Mouse (Mus musculus) cerebellum, adult 2 months (tissue): ENCODE data around the gene Nthl1. TPM values are rescaled to one million over a fixed set of nuclear protein-coding genes. Genes with fewer than 3 reads are reported as not detected.

ENCODE experiments used
- DNase-seq, 2 experiments: peaks; one replicate each; pipeline ENCODE4 v3.0.0; 2021
- H3K27ac ChIP-seq: fragments of 200-500 bp; 2 replicates; pipeline ENCODE4 v1.5.1; 2012; ENCODE audit warnings: low read length, control low read depth, inconsistent platforms; ENCODE audit not compliant: insufficient read depth
- H3K27me3 ChIP-seq: fragments of 200-500 bp; 2 replicates; pipeline ENCODE4 v1.6.1; 2012; ENCODE audit warnings: inconsistent platforms, mild to moderate bottlenecking, low read length, moderate library complexity; ENCODE audit not compliant: control insufficient read depth, insufficient read depth
- H3K4me1 ChIP-seq: fragments of 200-500 bp; 2 replicates; pipeline ENCODE4 v1.6.1; 2011; ENCODE audit warnings: low read length; ENCODE audit not compliant: control insufficient read depth, insufficient read depth
- H3K4me3 ChIP-seq: fragments of 200-500 bp; replicated peaks from 2 replicates; pipeline ENCODE3; 2011; ENCODE audit warnings: mild to moderate bottlenecking, low read depth, low read length, control low read depth; ENCODE audit not compliant: insufficient read depth
- CTCF ChIP-seq: fragments of 200-500 bp; IDR thresholded peaks from 2 replicates; pipeline ENCODE4 v1.5.1; 2011; ENCODE audit warnings: low read depth, mild to moderate bottlenecking, control low read depth, low read length, moderate library complexity, borderline replicate concordance; ENCODE audit not compliant: insufficient read depth
- POLR2A ChIP-seq: fragments of 200-500 bp; IDR thresholded peaks from 2 replicates; pipeline ENCODE4 v1.6.1; 2011; ENCODE audit warnings: low read length, control low read depth, borderline replicate concordance; ENCODE audit not compliant: insufficient read depth
- WGBS: fragments of 180-500 bp; shearing (Covaris S2); methylation state at CpG from one replicate; pipeline ENCODE4 v1.1.7; 2018; 5-methylcytosine and 5-hydroxymethylcytosine counted together
- polyA plus RNA-seq: library from polyadenylated mRNA; depleted of rRNA; stranded (reverse); fragments of >200 nt; gene quantifications from 2 replicates; pipeline ENCODE4 v1.2.3, GENCODE M21; 2012; rRNA removed

Gene Nthl1
- 9.0 TPM in 2 replicates for polyA plus RNA-seq

DNA sequence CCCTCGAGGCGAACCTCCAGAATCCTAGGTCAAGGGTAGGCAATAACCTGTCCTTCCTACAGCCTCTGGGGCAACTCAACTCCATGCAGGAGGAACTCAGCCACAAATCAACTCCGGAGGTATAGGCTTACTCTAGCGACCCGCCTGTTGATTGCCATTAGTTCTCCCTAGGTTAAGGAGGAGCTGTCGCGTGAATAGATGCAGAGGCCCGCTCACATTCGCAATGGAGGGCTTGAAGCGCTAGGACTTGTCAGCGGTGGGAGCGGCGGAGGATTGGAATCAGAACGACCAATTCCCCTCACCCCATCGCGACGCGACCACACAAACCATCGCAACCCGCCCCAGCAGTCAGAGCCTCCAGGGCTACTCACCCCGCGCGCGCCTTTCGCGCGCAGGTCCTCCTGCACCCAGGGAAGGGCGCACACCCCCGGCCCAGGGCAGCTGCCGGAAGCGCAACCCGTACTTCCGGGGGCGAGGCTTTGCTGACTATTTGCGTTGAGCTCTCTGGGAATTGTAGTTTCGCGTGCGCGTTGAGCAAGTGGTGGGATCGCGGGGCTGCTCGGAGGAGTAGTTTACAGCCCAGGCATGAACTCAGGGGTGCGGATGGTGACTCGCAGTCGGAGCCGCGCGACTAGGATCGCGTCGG lies at the start of gene Nthl1, which contains the start of gene Tsc2:
Gene Nthl1, plus strand, starts transcription at position 514 of the 646 bp plus-strand sequence.
Gene Tsc2, minus strand, starts transcription at position 464 of the 646 bp plus-strand sequence.
- TF ChIP-seq POLR2A, result peak; percentile 92
- TF ChIP-seq CTCF, result no peak
- 1% methylated on average over 51 of the region's 51 CpGs for WGBS
- Histone ChIP-seq H3K27me3 (no peaks in the 10 kb centered on the region), H3K4me1 (peaks cover 7% of the 10 kb centered on the region), H3K27ac (peak within 1 kb of the TSS; percentile 64), H3K4me3 (peak within 1 kb of the TSS; percentile 88)
- DNase-seq, result peak; percentile 79 to 84

DNA sequence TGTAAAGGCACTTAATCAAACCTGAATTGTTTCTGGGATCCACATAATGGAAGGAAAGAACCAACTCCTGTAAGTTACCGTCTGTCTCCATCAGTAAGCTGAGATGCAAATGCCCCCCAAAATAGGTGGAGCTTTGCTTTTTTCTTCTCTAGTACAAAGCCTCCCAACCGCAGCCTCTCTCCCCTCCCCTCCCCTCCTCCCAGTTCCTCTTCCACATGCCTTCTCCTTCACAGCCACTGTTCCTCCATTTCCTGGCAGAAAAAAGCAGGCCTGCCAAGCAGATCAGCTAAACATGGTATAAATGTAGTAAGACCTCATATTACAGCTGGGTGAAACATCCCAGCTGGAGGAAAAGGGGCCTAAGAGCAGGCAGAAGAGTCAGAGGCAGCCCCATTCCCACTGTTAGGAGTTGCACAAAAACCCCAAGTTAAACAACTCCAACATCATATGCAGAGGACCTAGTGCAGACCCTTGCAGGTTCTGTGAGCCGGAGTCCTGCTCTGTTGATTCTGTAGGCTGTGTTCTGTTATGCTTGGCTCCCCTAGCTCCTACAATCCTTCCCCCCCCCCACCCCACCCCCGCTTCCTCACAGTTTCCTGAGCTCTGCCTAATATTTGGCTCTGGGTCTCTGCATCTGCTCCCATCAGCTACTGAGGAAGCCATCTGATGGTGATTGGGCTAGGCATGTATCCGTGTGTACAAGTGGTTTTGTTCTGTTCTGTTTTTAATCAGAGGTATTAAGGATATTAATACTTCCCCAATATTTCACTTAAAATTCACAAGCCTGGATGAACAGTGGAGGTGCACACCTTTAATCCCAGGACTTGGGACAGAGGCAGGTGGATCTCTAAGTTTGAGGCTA lies 48.6 kb upstream of the Nthl1 start:
- TF ChIP-seq POLR2A, result no peak
- TF ChIP-seq CTCF, result no peak
- DNase-seq, result no peak
- Histone ChIP-seq H3K4me3 (no peak overlapping the region), H3K27ac (no peak overlapping the region), H3K27me3 (no peaks in the 10 kb centered on the region), H3K4me1 (peaks cover 12% of the 10 kb centered on the region)
- 57% methylated on average over 5 of the region's 5 CpGs for WGBS

DNA sequence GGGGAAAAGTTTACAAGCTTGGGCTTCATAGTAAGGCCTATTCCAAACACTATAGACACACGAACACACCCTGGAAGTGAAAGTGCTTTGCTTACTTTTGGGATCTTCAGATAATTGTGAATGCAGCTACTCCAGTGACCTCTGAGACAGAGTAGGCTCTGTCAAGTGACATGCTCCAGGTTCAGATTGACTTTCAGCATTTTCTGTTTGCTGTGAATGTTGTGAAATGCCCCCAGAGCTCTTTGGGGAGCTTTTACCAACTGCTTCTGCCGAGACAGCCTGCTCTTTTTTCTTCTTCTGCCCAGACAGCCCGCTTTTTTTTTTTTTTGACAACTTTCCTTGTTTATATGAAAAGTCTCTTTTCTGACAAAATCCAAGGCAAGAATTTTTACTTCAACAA lies 48.0 kb upstream of the Nthl1 start:
- WGBS, result 79% methylated on average over 3 of the region's 3 CpGs
- no peaks in the 10 kb centered on the region for H3K27me3 ChIP-seq
- DNase-seq, result no peak
- no peak overlapping the region for H3K4me3 ChIP-seq
- H3K27ac ChIP-seq, result no peak overlapping the region
- H3K4me1 ChIP-seq, result peaks cover 12% of the 10 kb centered on the region
- TF ChIP-seq CTCF (no peak), POLR2A (no peak)

DNA sequence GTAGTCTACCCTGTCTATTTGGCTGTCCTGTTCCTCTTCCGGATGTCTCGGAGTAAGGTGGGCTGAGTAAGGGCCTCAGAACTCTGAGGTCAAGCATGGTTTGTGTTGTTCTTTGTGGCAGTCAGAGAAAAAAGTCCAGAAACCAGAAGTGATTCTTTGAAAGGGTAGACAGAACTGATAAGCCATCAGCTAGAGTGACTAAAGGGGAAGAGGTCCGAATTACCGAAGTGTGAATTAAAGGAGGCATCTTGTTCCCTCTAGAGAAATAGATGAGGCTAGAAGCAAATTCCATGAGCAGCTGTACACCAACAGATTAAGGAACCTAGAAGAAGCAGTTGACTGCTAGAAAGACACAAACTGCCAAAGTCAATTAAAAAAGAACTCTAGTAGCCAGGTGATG lies 45.9 kb upstream of the Nthl1 start:
- WGBS, result 96% methylated on average over 4 of the region's 4 CpGs
- H3K4me1 ChIP-seq, result peaks cover 13% of the 10 kb centered on the region
- no peak for TF ChIP-seq POLR2A
- no peak for TF ChIP-seq CTCF

DNA sequence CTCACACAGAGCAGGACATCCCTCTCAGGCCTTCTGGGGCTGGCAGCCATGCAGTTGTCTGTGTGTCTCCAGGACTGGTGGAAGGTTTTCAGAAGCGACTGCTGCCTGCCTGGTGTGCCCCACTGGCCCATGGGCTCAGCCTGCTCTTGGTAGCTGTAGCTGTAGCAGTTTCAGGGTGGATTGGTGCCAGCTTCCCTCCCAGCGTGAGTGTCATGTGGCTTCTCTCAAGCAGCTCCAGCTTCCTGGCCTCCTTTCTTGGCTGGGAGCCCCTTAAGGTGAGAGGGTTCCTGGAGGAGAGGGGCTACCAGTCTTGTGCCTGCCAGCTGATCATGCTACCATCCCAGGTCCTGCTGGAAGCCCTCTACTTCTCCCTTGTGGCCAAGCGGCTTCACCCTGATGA lies 41.5 kb upstream of the Nthl1 start:
- 22% methylated on average over 3 of the region's 3 CpGs for WGBS
- H3K27ac ChIP-seq, result peak overlapping the region; percentile 12; the same call in 1 of the 2 replicates
- H3K27me3 ChIP-seq, result no peaks in the 10 kb centered on the region
- H3K4me3 ChIP-seq, result no peak overlapping the region
- peaks cover 37% of the 10 kb centered on the region for H3K4me1 ChIP-seq
- no peak for TF ChIP-seq POLR2A
- TF ChIP-seq CTCF, result no peak
- peak; percentile 78 to 80 for DNase-seq

More for the DNA sequence above, 45.9 kb upstream of the Nthl1 start:
- DNase-seq, result no peak
- H3K27me3 ChIP-seq, result no peaks in the 10 kb centered on the region
- no peak overlapping the region for H3K27ac ChIP-seq
- no peak overlapping the region for H3K4me3 ChIP-seq

DNA sequence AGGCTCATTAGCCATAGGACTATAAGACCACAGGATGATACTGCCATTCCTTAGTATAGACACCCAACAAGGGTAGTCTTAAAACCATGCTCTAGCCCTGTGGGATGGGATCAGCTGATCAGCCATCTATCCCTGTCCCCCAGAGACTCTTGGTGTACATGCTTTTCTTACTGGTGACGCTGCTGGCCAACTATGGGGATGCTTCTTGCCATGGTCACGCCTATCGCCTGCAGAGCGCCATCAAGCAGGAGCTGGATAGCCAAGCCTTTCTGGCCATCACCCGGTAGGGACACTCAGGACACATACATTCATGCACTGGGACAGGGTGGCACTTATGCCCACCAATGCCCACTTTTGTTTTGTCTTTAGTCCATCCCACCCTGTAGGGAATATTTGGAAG lies 40.8 kb upstream of the Nthl1 start:
- 85% methylated on average over 5 of the region's 5 CpGs for WGBS
- no peaks in the 10 kb centered on the region for H3K27me3 ChIP-seq
- no peak for DNase-seq
- no peak for TF ChIP-seq POLR2A
- no peak for TF ChIP-seq CTCF
- no peak overlapping the region for H3K27ac ChIP-seq
- no peak overlapping the region for H3K4me3 ChIP-seq
- H3K4me1 ChIP-seq, result peaks cover 44% of the 10 kb centered on the region

DNA sequence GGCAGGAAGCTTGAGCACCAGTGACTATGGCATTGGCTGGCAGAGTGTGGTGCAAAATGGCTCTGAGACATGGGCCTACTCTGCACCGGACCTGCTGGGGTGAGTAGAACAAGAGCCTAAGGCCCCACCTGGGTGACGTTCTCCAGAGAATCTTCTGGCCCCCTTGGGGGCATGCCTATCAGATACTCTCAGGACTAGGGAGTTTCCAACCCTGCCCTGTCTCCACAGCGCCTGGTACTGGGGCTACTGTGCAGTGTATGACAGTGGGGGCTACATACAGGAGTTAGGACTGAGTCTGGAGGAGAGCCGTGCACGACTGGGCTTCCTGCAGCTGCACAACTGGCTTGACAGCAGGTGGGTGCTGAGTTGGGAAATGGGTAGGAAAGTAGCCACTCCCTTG lies 39.2 kb upstream of the Nthl1 start:
- Histone ChIP-seq H3K4me1 (peaks cover 60% of the 10 kb centered on the region), H3K27me3 (no peaks in the 10 kb centered on the region), H3K27ac (no peak overlapping the region), H3K4me3 (no peak overlapping the region)
- WGBS, result 68% methylated on average over 5 of the region's 5 CpGs
- TF ChIP-seq CTCF (no peak), POLR2A (no peak)
- DNase-seq, result no peak
